Mouse (Mus musculus): ENCODE data around the gene Cdk17.

- no peak for TF ChIP-seq CTCF (conservative IDR thresholded peaks at IDR 0.05; ENCODE audit: insufficient read depth, insufficient read length, low read depth, low read length)
- TF ChIP-seq POLR2A (IDR thresholded peaks at IDR 0.05; ENCODE audit: low read depth, low read length), result peak; percentile 77
Observed at GRCm38 (mm10) chr10:93159651-93160496, 801 bp upstream of the Cdk17 start.

Data from kidney, adult 2 months (tissue).